Mouse (Mus musculus): ENCODE data around the gene Olfr1133. TPM values are rescaled to one million over a fixed set of nuclear protein-coding genes. Genes with fewer than 3 reads are reported as not detected.
"Not testable (repeated sequence)": the region's sequence is repeated elsewhere in the genome, so short reads cannot be mapped to it uniquely, and the experiment has no call there.

The Olfr1133 gene
- total RNA-seq (2021) = not detected
- long read RNA-seq, experiment 1 = 0 reads
- long read RNA-seq, experiment 2 = 0 reads

DNA sequence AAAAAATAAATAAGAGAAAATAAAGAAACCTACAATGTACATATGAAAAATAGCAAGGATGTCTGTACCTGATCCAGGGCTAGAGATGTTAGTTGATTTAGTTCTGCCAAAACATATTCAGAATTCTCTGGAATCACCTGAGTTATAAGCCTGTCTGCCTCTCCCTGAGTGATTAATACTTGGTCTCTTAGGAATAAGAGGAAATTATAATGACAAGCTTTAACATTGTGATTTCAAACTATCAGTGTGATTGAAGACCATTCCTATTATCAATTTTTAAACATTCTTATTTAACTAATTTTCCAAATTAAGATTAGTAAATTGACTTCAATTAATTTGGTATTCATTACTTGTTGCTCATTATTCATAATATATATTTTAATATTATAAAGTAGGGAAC is at the start of gene Olfr1133:
TSS of gene Olfr1133 (minus strand) at position 101 of the 400 bp plus-strand sequence.
- intact Hi-C loops (cut with DNase I) = no loop called here
- DNase-seq (ENCODE audit: low spot score in 2 of 2) = no peak

DNA sequence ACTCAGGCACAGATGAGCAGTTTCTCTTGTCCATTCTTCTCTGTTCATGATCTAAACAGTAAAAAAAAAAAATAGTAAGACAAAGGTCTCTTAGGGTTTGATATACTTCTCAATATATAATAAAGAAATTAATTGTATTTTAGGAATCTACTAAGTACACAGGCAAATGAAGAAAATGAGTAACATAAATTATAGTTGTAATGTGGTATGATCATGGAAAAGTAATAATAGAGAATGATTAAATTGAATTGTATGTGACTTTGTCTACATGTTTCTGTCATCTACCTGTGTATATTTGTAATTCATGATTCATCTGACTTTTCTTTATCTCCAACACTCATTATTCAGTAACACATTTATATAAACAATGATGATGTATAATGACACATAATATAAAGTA is 46.7 kb upstream of the Olfr1133 start, which contains the start of gene Olfr1136:
TSS of gene Olfr1136 (minus strand) at position 101 of the 400 bp plus-strand sequence.
- DNase-seq (ENCODE audit: low spot score in 2 of 2) = no peak
- intact Hi-C loops (cut with DNase I) = no loop called here

DNA sequence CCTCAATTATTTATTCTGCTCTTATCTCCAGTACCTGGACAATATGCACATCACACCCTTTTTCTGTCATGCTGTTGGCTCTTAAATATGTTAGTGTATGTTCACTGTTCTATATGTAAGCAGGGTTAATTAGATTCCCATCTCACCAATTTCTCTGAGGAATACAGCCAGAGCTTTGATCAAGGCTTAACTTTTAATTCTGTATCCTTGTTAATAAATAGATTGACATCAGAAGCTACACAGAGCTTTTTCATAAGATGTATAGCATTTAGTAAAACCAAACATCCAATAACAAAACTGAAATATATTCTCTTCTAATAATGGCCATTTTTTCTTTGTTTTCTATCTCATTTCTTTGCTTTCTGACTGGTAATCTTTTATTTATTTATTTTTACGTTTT is 26.4 kb upstream of the Olfr1133 start, which contains the start of gene Olfr1135:
TSS of gene Olfr1135 (minus strand) at position 101 of the 400 bp plus-strand sequence.
- DNase-seq (ENCODE audit: low spot score in 2 of 2) = no peak
- intact Hi-C loops (cut with DNase I) = no loop called here

DNA sequence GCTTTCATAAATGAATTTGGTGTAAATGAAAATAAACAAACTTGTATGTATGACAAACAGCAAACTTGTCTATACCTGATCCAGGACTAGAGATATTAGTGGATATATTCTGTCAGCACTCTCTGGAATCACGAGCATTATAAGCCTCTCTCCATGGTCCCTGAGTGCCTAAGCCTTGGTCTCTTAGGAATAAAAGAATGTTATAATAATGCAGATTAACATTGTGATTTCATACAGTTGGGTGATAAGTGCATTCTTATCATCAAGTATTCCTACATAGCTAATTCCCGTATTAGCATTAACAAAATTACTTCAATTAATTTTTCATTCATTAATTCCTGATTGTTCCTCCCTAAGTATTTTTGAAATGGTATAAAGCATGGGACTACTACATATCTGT is 11.2 kb upstream of the Olfr1133 start, which contains the start of gene Olfr1134:
TSS of gene Olfr1134 (minus strand) at position 101 of the 400 bp plus-strand sequence.
- intact Hi-C loops (cut with DNase I) = no loop called here
- no peak for DNase-seq (ENCODE audit: low spot score in 2 of 2)

DNA sequence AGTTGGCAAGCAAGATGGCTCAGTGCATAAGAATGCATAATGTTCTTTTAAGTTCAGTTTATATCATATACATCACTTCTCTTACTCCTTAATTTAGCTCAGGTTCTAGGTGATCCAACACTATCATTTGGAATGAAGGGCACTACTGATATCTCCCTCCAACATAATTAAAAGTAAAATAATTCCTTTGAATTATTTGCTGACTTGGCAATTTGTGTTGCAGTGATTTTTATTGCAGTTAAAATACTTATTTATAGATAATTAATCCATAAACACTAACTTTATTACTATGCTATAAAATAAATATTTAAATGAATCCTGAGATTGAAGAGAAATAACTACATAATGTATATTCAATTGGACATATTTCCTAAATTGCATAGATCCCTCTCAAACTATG is 4.7 kb downstream of the Olfr1133 start:
- intact Hi-C loops (cut with DNase I) = no loop called here

DNA sequence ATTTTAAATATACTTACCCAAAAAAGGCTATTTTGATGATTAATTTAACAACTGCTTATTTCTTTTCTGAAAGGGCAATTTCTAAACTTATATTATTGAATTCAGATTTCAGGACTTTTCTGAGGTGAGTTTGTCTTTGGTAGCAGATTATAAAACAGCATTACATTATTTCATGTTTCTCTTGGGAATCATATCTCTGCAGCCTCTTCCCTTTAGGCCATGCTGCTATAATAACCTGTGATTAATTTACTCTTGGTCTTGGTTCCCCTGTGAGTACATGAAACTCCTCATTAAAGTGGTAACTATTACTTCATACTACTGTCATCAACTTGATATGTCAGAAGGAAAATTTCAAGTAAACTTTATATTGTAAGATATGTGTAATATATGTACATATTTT is 9.7 kb downstream of the Olfr1133 start, which contains the start of gene Olfr1132:
TSS of gene Olfr1132 (minus strand) at position 101 of the 400 bp plus-strand sequence.
- no peak for DNase-seq (ENCODE audit: low spot score in 2 of 2)
- intact Hi-C loops (cut with DNase I) = no loop called here

More for the DNA sequence above, 4.7 kb downstream of the Olfr1133 start:
- DNase-seq (ENCODE audit: low spot score in 2 of 2) = no peak

DNA sequence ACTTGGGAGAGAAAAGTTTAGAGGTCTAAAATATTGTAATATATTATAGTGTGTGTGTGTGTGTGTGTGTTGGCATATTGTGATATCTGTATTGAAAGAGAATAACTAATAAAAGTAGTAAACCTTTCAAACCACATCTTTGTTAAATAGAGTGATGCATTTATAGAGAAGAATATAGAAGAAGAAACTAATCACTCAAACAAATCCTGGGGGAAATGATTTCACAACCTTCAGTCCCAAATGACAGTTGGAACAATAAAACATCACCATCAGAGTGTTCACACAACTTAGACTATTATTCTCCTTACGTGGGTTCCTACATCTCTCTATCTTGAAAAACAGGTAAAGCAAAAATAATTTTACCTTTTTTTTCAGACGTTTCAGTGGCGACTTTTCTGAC is 20.4 kb downstream of the Olfr1133 start, which contains the start of gene Olfr1131:
TSS of gene Olfr1131 (plus strand) at position 301 of the 400 bp plus-strand sequence.
- intact Hi-C loops (cut with DNase I) = no loop called here
- no peak for DNase-seq (ENCODE audit: low spot score in 2 of 2)

DNA sequence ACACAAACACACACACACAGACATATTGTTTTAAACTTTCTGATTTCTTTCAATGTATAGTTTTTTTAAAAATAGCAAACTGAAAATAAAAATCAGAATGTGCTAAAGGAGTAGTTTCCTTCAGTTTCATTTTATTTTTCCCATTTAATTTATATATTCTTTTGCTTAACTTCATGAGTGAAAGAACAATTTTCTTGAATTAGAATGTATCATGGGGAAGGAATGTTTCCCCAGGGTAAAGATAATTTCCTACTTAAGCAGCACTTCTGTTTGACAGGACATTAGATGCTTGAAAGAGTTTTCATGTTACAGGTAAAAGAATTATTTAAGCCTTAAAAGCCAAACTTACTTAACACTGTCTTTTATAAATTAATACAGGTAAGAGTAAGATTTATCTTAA is 41.3 kb downstream of the Olfr1133 start, which contains the start of gene Olfr1130:
TSS of gene Olfr1130 (plus strand) at position 301 of the 400 bp plus-strand sequence.
- DNase-seq (ENCODE audit: low spot score in 2 of 2) = not testable (repeated sequence)

More for the DNA sequence above, 41.3 kb downstream of the Olfr1133 start, which contains the start of gene Olfr1130:
- intact Hi-C loops (cut with DNase I) = not testable (repeated sequence)

Other genes starting within 250 kb of the Olfr1133 start
- not detected for gene Olfr1123, start 230.7 kb downstream of the Olfr1133 start, total RNA-seq (2021)
- not detected for gene Olfr1124, start 217.1 kb downstream of the Olfr1133 start, total RNA-seq (2021)
- gene Olfr1126, start 193.4 kb downstream of the Olfr1133 start, total RNA-seq (2021) = not detected
- gene Pramel7, start 150.3 kb downstream of the Olfr1133 start, total RNA-seq (2021) = not detected
- gene Pramel6, start 140.8 kb downstream of the Olfr1133 start, total RNA-seq (2021) = not detected
- gene Olfr153, start 115.6 kb downstream of the Olfr1133 start, total RNA-seq (2021) = not detected
- gene Olfr1128, start 101.8 kb downstream of the Olfr1133 start, total RNA-seq (2021) = not detected
- not detected for gene Olfr1129, start 73.5 kb downstream of the Olfr1133 start, total RNA-seq (2021)
- not detected for gene Olfr1130, start 41.2 kb downstream of the Olfr1133 start, total RNA-seq (2021)
- not detected for gene Olfr1131, start 20.3 kb downstream of the Olfr1133 start, total RNA-seq (2021)
- gene Olfr1132, start 9.8 kb downstream of the Olfr1133 start, total RNA-seq (2021) = not detected
- not detected for gene Olfr1134, start 11.1 kb upstream of the Olfr1133 start, total RNA-seq (2021)
- gene Olfr1135, start 26.3 kb upstream of the Olfr1133 start, total RNA-seq (2021) = not detected
- not detected for gene Olfr1136, start 46.6 kb upstream of the Olfr1133 start, total RNA-seq (2021)
- gene Olfr1137, start 65.8 kb upstream of the Olfr1133 start, total RNA-seq (2021) = not detected
- not detected for gene Olfr1138, start 92.6 kb upstream of the Olfr1133 start, total RNA-seq (2021)
- not detected for gene Olfr1140, start 96.4 kb upstream of the Olfr1133 start, total RNA-seq (2021)
- gene Olfr1141, start 106.6 kb upstream of the Olfr1133 start, total RNA-seq (2021) = not detected
- not detected for gene Olfr152, start 132.1 kb upstream of the Olfr1133 start, total RNA-seq (2021)
- not detected for gene Olfr1143, start 153.2 kb upstream of the Olfr1133 start, total RNA-seq (2021)
- gene Olfr1145, start 162.4 kb upstream of the Olfr1133 start, total RNA-seq (2021) = not detected
- gene Olfr1148, start 183.2 kb upstream of the Olfr1133 start, total RNA-seq (2021) = not detected
- gene Olfr1150-ps1, start 196.6 kb upstream of the Olfr1133 start, total RNA-seq (2021) = not detected
- not detected for gene Olfr1151, start 208.5 kb upstream of the Olfr1133 start, total RNA-seq (2021)
- not detected for gene Olfr1152, start 219.1 kb upstream of the Olfr1133 start, total RNA-seq (2021)
- not detected for gene Olfr1153, start 247.6 kb upstream of the Olfr1133 start, total RNA-seq (2021)

Data from left cerebral cortex, postnatal 14 days (tissue).